ENCODE assay signal across 25 mouse cellular contexts in genomic region chr13:29364009-29364408, GRCm38 (mm10).
DNase-seq lines count a peak whose midpoint lies in the region; ATAC-seq and TF ChIP-seq lines count a peak whose summit lies in the region.
"Had no signal": no experiment of that assay in that cellular context is flagged by ENCODE, and none has a peak within 500 bp of the region (broad histone marks: within the 10 kb centered on the region; RNA-seq: fewer than 3 reads in every experiment).

No protein-coding gene starts in this region.

- H3K27me3 ChIP-seq in hindbrain, embryonic 10.5 days (ENCODE audit: insufficient read depth, poor library complexity, severe bottlenecking): no peaks in the 10 kb centered on the region
- H3K27me3 ChIP-seq in hindbrain, embryonic 12.5 days: no peaks in the 10 kb centered on the region
- no peaks in the 10 kb centered on the region for H3K27me3 ChIP-seq in forebrain, embryonic 11.5 days (ENCODE audit: control insufficient read depth, insufficient read depth, low read length)
- no peaks in the 10 kb centered on the region for H3K27me3 ChIP-seq in forebrain, postnatal 0 days (ENCODE audit: insufficient read depth, low read length)
- H3K27me3 ChIP-seq: liver, embryonic 13.5 days; Patski; stomach, embryonic 15.5 days had no signal

- no peak overlapping the region for H3K4me2 ChIP-seq in hindbrain, embryonic 12.5 days (replicated peaks)
- no peak overlapping the region for H3K4me2 ChIP-seq in forebrain, embryonic 11.5 days (ENCODE audit: low read depth, low read length, severe bottlenecking)
- H3K4me2 ChIP-seq in forebrain, postnatal 0 days (ENCODE audit: low read depth): no peak overlapping the region
- H3K4me2 ChIP-seq: liver, embryonic 13.5 days; stomach, embryonic 15.5 days had no signal

- H3K27ac ChIP-seq in hindbrain, embryonic 10.5 days: peak overlapping the region; percentile 74
- no peak overlapping the region for H3K27ac ChIP-seq in hindbrain, embryonic 12.5 days
- H3K27ac ChIP-seq in forebrain, embryonic 11.5 days (ENCODE audit: low read depth, low read length): no peak overlapping the region; the same call in 1 of the 2 replicates
- H3K27ac ChIP-seq in forebrain, postnatal 0 days (ENCODE audit: low read depth, low read length): peak overlapping the region; percentile 29; the same call in 1 of the 2 replicates
- H3K27ac ChIP-seq: heart, embryonic 10.5 days; kidney, postnatal 0 days; liver, embryonic 13.5 days; stomach, embryonic 15.5 days had no signal

- H3K9me3 ChIP-seq in hindbrain, embryonic 10.5 days: no peaks in the 10 kb centered on the region
- H3K9me3 ChIP-seq in hindbrain, embryonic 12.5 days (replicated peaks): no peaks in the 10 kb centered on the region
- no peaks in the 10 kb centered on the region for H3K9me3 ChIP-seq in forebrain, embryonic 11.5 days (ENCODE audit: control insufficient read depth, low read length)
- H3K9me3 ChIP-seq in forebrain, postnatal 0 days (ENCODE audit: low read length): no peaks in the 10 kb centered on the region
- H3K9me3 ChIP-seq: heart, embryonic 10.5 days; liver, embryonic 13.5 days; stomach, embryonic 15.5 days had no signal

- H3K9ac ChIP-seq in hindbrain, embryonic 12.5 days: no peak overlapping the region
- no peak overlapping the region for H3K9ac ChIP-seq in forebrain, embryonic 11.5 days (ENCODE audit: low read length)
- H3K9ac ChIP-seq in forebrain, postnatal 0 days: no peak overlapping the region
- H3K9ac ChIP-seq: liver, embryonic 13.5 days; stomach, embryonic 15.5 days had no signal

- WGBS in hindbrain, embryonic 10.5 days: 34% methylated on average over 6 of the region's 6 CpGs
- 25% methylated on average over 6 of the region's 6 CpGs for WGBS in hindbrain, embryonic 12.5 days
- WGBS in forebrain, embryonic 11.5 days: 21% methylated on average over 6 of the region's 6 CpGs
- 8% methylated on average over 6 of the region's 6 CpGs for WGBS in forebrain, postnatal 0 days

- no peak for ATAC-seq in hindbrain, embryonic 12.5 days (ENCODE audit: low FRiP score)
- 0 out of 2 replicates have a peak, but pooled peaks have one; percentile 44 for ATAC-seq in forebrain, embryonic 11.5 days (replicated peaks; ENCODE audit: low FRiP score)
- peak; percentile 43; the same call in 1 of the 2 replicates for ATAC-seq in forebrain, postnatal 0 days
- ATAC-seq: inflammation-experienced regulatory T-cells, adult 6 months; midbrain, embryonic 16.5 days; Patski had no signal

- TF ChIP-seq POLR2A in brain, embryonic 14.5 days (IDR thresholded peaks at IDR 0.05; ENCODE audit: borderline replicate concordance, extremely low read depth, insufficient read depth, insufficient read length, poor library complexity, severe bottlenecking): no peak

- no peaks in the 10 kb centered on the region for H3K36me3 ChIP-seq in hindbrain, embryonic 10.5 days
- H3K36me3 ChIP-seq in hindbrain, embryonic 12.5 days: no peaks in the 10 kb centered on the region
- H3K36me3 ChIP-seq in forebrain, embryonic 11.5 days (ENCODE audit: control insufficient read depth, insufficient read depth, low read length): no peaks in the 10 kb centered on the region
- no peaks in the 10 kb centered on the region for H3K36me3 ChIP-seq in forebrain, postnatal 0 days (ENCODE audit: insufficient read depth)
- H3K36me3 ChIP-seq: heart, embryonic 10.5 days; liver, embryonic 13.5 days; stomach, embryonic 15.5 days had no signal

- DNase-seq in hindbrain, embryonic 10.5 days (ENCODE audit: low spot score): no peak
- DNase-seq in brain, embryonic 14.5 days (ENCODE audit: low read depth): peak; percentile 67
- DNase-seq in forebrain, embryonic 11.5 days (ENCODE audit: low spot score): no peak
- no peak for DNase-seq in forebrain, postnatal 0 days
- no peak for DNase-seq in c-Kit-positive CD71-positive TER-119-positive erythroid progenitor cells, embryonic 14.5 days (ENCODE audit: low spot score)
- DNase-seq in layer of hippocampus, postnatal 36 days: no peak
- no peak for DNase-seq in thymus, postnatal 25 days
- DNase-seq: adrenal gland, adult 2 months; cerebellum, adult 18-20 months; cerebellum, postnatal 14 days; heart, postnatal 4 days; kidney, adult 18-20 months; layer of hippocampus, adult 9-11 months; liver, embryonic 13.5 days; lung, adult 2 months; lung, postnatal 14 days; right cerebral cortex, adult 18-20 months; thymus, adult 18-20 months had no signal

- H3K4me3 ChIP-seq in hindbrain, embryonic 10.5 days: no peak overlapping the region
- no peak overlapping the region for H3K4me3 ChIP-seq in hindbrain, embryonic 12.5 days
- no peak overlapping the region for H3K4me3 ChIP-seq in forebrain, embryonic 11.5 days (ENCODE audit: low read depth, low read length)
- H3K4me3 ChIP-seq in forebrain, postnatal 0 days (ENCODE audit: low read depth, low read length): no peak overlapping the region
- H3K4me3 ChIP-seq: heart, embryonic 10.5 days; liver, embryonic 13.5 days; stomach, embryonic 15.5 days had no signal

- H3K4me1 ChIP-seq in hindbrain, embryonic 10.5 days (replicated peaks): peaks cover 27% of the 10 kb centered on the region
- peaks cover 12% of the 10 kb centered on the region for H3K4me1 ChIP-seq in hindbrain, embryonic 12.5 days
- peaks cover 10% of the 10 kb centered on the region for H3K4me1 ChIP-seq in forebrain, embryonic 11.5 days (replicated peaks; ENCODE audit: control insufficient read depth, insufficient read depth, low read length)
- H3K4me1 ChIP-seq in forebrain, postnatal 0 days (ENCODE audit: insufficient read depth): peaks cover 10% of the 10 kb centered on the region
- H3K4me1 ChIP-seq: stomach, embryonic 15.5 days had no signal

- TF ChIP-seq CTCF in brain, embryonic 14.5 days (IDR thresholded peaks at IDR 0.05; ENCODE audit: borderline replicate concordance, extremely low read depth, insufficient read depth, insufficient read length): no peak
- no peak for TF ChIP-seq CTCF in forebrain, postnatal 0 days (IDR thresholded peaks at IDR 0.05; ENCODE audit: low read depth)

Comparison
In these comparisons a context has a peak if more than half of its experiments do, and no peak if none do; other contexts are left out.
1. H3K27ac ChIP-seq: peak in hindbrain, embryonic 10.5 days (single experiment) and forebrain, postnatal 0 days (single experiment); none in hindbrain, embryonic 12.5 days (single experiment) and forebrain, embryonic 11.5 days (single experiment).